Mouse (Mus musculus): Measurements from ENCODE around the gene Ap1g2. TPM values are rescaled to one million over a fixed set of nuclear protein-coding genes. Genes with fewer than 3 reads are reported as not detected.

The Ap1g2 gene
- polyA plus RNA-seq, 1 experiment from 2014 or later, result 9.8 TPM

DNA sequence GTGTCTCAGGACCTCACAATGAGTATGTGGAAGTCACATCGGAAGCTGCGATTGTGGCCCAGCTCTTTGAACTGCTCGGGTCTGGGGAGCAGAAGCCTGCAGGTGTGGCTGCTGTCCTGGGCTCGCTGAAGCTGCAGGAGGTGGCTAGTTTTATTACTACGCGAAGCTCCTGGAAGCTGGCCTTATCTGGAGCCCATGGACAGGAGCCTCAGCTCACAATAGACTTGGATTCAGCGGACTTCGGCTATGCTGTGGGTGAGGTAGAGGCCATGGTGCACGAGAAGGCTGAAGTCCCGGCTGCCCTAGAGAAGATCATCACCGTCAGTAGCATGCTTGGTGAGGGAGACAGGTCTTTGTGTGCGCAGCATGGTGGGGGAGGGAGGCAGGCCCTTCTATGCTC, 10.7 kb downstream of the Ap1g2 start:
- H3K4me3 ChIP-seq, result peak overlapping the region; percentile 56
- H3K9ac ChIP-seq, result peak overlapping the region; percentile 79
- H3K27ac ChIP-seq, result no peak overlapping the region; the same call in 1 of the 2 replicates
- H3K4me1 ChIP-seq, result peaks cover 39% of the 10 kb centered on the region
- no peaks in the 10 kb centered on the region for H3K27me3 ChIP-seq
- peaks cover 24% of the 10 kb centered on the region for H3K36me3 ChIP-seq (ENCODE audit: poor library complexity, severe bottlenecking)
- 61% methylated on average over 12 of the region's 12 CpGs for WGBS
- H3K9me3 ChIP-seq (replicated peaks), result no peaks in the 10 kb centered on the region
- peak overlapping the region; percentile 82 for H3K4me2 ChIP-seq
- ATAC-seq, result no peak

DNA sequence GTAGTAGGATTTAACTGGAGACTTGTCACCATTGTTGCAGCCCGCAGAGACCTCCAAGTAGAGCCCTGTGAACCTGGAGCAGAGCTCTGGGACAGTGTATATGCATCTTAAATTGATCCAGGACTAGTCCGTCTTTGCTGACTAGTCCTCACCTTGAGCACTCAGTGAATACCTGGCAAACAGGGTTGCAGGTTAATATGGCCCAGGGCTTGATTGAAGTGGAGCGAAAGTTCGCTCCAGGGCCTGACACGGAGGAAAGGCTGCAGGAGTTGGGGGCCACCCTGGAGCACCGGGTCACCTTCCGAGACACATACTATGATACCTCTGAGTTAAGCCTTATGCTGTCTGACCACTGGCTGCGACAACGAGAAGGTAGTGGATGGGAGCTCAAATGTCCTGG, 11.1 kb downstream of the Ap1g2 start:
- Histone ChIP-seq H3K9me3 (replicated peaks) (no peaks in the 10 kb centered on the region), H3K4me3 (peak overlapping the region; percentile 56), H3K36me3 (ENCODE audit: poor library complexity, severe bottlenecking) (peaks cover 22% of the 10 kb centered on the region), H3K4me1 (peaks cover 43% of the 10 kb centered on the region), H3K9ac (peak overlapping the region; percentile 79), H3K27me3 (no peaks in the 10 kb centered on the region), H3K4me2 (peak overlapping the region; percentile 82), H3K27ac (peak overlapping the region; percentile 86)
- WGBS, result 55% methylated on average over 9 of the region's 9 CpGs
- ATAC-seq, result no peak

- H3K4me3 ChIP-seq, result peak within 1 kb of the TSS; percentile 56
- peak; percentile 54 for ATAC-seq
- H3K4me1 ChIP-seq, result peaks cover 48% of the 10 kb centered on the region
- H3K36me3 ChIP-seq (ENCODE audit: poor library complexity, severe bottlenecking), result peaks cover 22% of the 10 kb centered on the region
- H3K27me3 ChIP-seq, result no peaks in the 10 kb centered on the region
- no peaks in the 10 kb centered on the region for H3K9me3 ChIP-seq (replicated peaks)
- WGBS, result under 1% methylated on average over 30 of the region's 30 CpGs
- H3K4me2 ChIP-seq, result peak within 1 kb of the TSS; percentile 82
- H3K27ac ChIP-seq, result peak within 1 kb of the TSS; percentile 86
- H3K9ac ChIP-seq, result peak within 1 kb of the TSS; percentile 79
Observed at GRCm38 (mm10) chr14:55094704-55095231, 11.6 kb downstream of the Ap1g2 start, which contains the start of gene Thtpa. Gene Thtpa, plus strand, starts transcription at chr14:55094784.

GRCm38 (mm10) chr14:55093927-55094326, 12.5 kb downstream of the Ap1g2 start:
- WGBS, result 45% methylated on average over 6 of the region's 6 CpGs
- H3K4me1 ChIP-seq, result peaks cover 57% of the 10 kb centered on the region
- peak overlapping the region; percentile 82 for H3K4me2 ChIP-seq
- no peaks in the 10 kb centered on the region for H3K9me3 ChIP-seq (replicated peaks)
- 0 out of 2 replicates have a peak overlapping the region, but pooled peaks have one; percentile 56 for H3K4me3 ChIP-seq
- H3K27ac ChIP-seq, result no peak overlapping the region
- H3K9ac ChIP-seq, result no peak overlapping the region
- ATAC-seq, result no peak
- H3K36me3 ChIP-seq (ENCODE audit: poor library complexity, severe bottlenecking), result peaks cover 15% of the 10 kb centered on the region
- H3K27me3 ChIP-seq, result no peaks in the 10 kb centered on the region

DNA sequence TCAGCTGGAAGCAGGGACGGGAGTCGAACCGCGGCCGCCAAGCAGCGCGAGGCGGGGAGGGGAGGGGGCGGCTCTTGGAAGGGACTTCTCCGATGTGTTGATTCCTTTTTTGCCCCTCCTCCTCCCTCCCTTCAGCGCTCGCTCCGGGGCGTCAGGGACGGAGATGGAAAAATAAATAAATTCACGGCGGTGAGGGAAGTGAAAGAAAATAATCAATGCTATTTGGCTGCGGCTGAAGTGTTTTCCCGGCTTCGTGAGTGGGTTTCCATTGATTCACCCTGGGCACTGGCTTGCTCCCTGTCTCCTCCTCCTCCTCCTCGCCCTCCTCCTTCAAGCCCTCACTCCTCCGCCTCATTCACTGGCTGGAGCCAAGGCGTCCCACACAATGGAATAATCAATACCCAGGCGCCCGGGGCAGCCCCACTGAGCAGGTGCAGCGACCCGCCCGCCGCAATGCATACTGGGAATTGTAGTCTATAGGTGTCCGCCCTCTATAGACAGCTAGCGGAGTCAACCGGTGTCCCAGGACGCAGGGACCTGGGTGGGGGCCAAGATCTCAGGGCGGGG, 14.3 kb downstream of the Ap1g2 start, which contains the start of gene Zfhx2:
Zfhx2 (minus strand) TSS at position 314 of the 567 bp plus-strand sequence.
- ATAC-seq, result peak; percentile 93
- Histone ChIP-seq H3K9me3 (replicated peaks) (no peaks in the 10 kb centered on the region), H3K4me3 (peak within 1 kb of the TSS; percentile 83), H3K27me3 (no peaks in the 10 kb centered on the region), H3K4me2 (peak within 1 kb of the TSS; percentile 84), H3K36me3 (ENCODE audit: poor library complexity, severe bottlenecking) (no peaks in the 10 kb centered on the region), H3K4me1 (peaks cover 69% of the 10 kb centered on the region), H3K9ac (peak within 1 kb of the TSS; percentile 97), H3K27ac (peak within 1 kb of the TSS; percentile 97)
- under 1% methylated on average over 33 of the region's 34 CpGs for WGBS

- H3K27me3 ChIP-seq, result no peaks in the 10 kb centered on the region
- H3K9me3 ChIP-seq (replicated peaks), result no peaks in the 10 kb centered on the region
- H3K27ac ChIP-seq, result peak overlapping the region; percentile 97
- WGBS, result 2% methylated on average over 34 of the region's 34 CpGs
- H3K36me3 ChIP-seq (ENCODE audit: poor library complexity, severe bottlenecking), result no peaks in the 10 kb centered on the region
- H3K4me3 ChIP-seq, result peak overlapping the region; percentile 83
- peak overlapping the region; percentile 97 for H3K9ac ChIP-seq
- peak overlapping the region; percentile 84 for H3K4me2 ChIP-seq
- peak; percentile 3 for ATAC-seq
- H3K4me1 ChIP-seq, result peaks cover 68% of the 10 kb centered on the region
Observed at GRCm38 (mm10) chr14:55091209-55091865, 15.1 kb downstream of the Ap1g2 start.

- no peak for ATAC-seq
- peak overlapping the region; percentile 36 for H3K27ac ChIP-seq
- no peaks in the 10 kb centered on the region for H3K36me3 ChIP-seq (ENCODE audit: poor library complexity, severe bottlenecking)
- peak overlapping the region; percentile 84 for H3K4me2 ChIP-seq
- no peaks in the 10 kb centered on the region for H3K9me3 ChIP-seq (replicated peaks)
- WGBS, result 53% methylated on average over 13 of the region's 13 CpGs
- peak overlapping the region; percentile 83 for H3K4me3 ChIP-seq
- peaks cover 71% of the 10 kb centered on the region for H3K4me1 ChIP-seq
- H3K9ac ChIP-seq, result peak overlapping the region; percentile 97
- no peaks in the 10 kb centered on the region for H3K27me3 ChIP-seq
Observed at GRCm38 (mm10) chr14:55089199-55089947, 17.0 kb downstream of the Ap1g2 start.

DNA sequence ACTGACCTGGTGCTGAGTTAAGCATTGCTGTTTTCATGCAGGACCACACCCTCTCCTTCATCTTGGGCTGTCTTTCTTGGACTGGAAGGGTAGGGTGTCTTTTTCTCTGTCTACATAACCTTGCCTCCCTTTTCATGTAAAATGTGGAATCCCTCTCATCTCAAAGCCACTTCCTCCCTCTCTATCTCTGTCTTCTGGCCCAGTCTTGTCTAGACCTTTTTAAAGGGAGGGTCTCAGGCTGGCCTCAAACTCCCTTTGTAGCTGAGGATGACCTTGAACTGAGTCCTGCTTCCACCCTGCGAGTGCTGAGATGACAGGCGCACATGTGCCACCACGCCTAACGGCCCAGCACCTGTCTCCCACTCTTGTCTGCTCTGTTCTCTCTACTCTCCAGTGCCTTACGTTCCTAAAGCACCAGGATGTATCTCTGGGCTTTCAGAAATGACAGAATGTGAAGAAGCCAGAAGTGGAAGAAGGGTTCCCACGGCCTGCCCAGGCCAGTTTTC, 20.3 kb downstream of the Ap1g2 start:
- H3K9me3 ChIP-seq (replicated peaks), result no peaks in the 10 kb centered on the region
- H3K36me3 ChIP-seq (ENCODE audit: poor library complexity, severe bottlenecking), result peaks cover 14% of the 10 kb centered on the region
- peak overlapping the region; percentile 64; the same call in 1 of the 2 replicates for H3K27ac ChIP-seq
- no peak for ATAC-seq
- no peak overlapping the region for H3K9ac ChIP-seq
- H3K27me3 ChIP-seq, result no peaks in the 10 kb centered on the region
- H3K4me3 ChIP-seq, result no peak overlapping the region
- WGBS, result 87% methylated on average over 6 of the region's 6 CpGs
- H3K4me1 ChIP-seq, result peaks cover 69% of the 10 kb centered on the region
- H3K4me2 ChIP-seq, result peak overlapping the region; percentile 24; the same call in 1 of the 2 replicates

DNA sequence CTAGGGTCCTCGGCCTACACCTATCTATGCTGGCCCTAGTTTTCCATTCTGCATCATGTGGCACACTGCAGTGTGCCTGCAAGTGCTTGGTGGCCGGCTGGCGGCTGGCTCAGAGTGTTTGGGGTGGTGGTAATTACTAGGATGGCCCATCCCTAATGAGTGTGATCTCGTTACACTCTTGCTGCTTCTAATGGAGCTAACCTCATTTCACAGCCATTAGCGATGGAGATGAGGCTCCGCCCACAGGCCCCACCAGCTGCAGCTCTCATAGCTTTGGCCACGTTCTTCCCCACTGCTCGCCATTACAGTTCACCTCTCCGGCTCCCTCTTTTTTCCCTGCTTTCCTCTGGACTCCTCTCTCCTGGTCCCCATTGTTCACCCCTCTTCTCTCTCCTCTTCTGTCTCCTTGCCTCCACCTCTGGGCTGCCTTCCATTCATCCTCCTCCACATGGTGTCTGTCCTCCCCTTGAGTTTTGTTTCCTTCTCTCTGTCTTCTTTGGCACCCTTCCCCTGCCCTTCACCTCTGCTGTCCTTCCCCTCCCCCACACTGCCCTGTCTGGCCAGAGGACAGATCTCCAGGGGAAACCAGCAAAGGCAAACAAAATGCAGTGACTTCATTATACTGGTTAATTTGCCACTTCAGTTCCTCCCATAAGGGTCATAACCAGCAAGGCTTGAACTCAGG, 20.9 kb downstream of the Ap1g2 start:
- WGBS, result 29% methylated on average over 9 of the region's 9 CpGs
- H3K4me3 ChIP-seq, result no peak overlapping the region
- no peaks in the 10 kb centered on the region for H3K9me3 ChIP-seq (replicated peaks)
- peaks cover 14% of the 10 kb centered on the region for H3K36me3 ChIP-seq (ENCODE audit: poor library complexity, severe bottlenecking)
- peak overlapping the region; percentile 64 for H3K27ac ChIP-seq
- peak; percentile 50 for ATAC-seq
- no peak overlapping the region for H3K9ac ChIP-seq
- H3K4me1 ChIP-seq, result peaks cover 68% of the 10 kb centered on the region
- H3K27me3 ChIP-seq, result no peaks in the 10 kb centered on the region
- H3K4me2 ChIP-seq, result peak overlapping the region; percentile 24

GRCm38 (mm10) chr14:55083481-55083880, 22.9 kb downstream of the Ap1g2 start:
- H3K4me1 ChIP-seq, result peaks cover 64% of the 10 kb centered on the region
- 75% methylated on average over 6 of the region's 6 CpGs for WGBS

DNA sequence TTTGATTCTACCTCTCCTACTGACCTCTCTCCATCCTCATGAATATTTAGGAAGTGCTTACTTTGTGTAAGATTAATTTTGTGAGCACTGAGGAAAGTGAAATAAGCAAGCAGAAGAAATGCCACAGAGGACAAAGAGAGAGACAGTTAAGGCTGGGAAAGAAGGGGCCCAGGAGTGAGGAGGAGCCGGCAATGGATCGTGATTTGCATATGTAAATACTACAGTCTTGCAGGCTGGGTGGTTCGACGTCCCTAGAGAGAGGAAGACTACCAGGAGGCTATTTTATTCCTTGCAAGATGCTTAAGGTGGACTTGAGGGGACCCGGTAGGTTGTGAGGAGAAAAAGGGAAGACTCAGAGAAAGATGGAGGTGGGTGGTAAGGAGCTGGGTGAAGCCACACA, 25.3 kb downstream of the Ap1g2 start:
- H3K4me3 ChIP-seq, result no peak overlapping the region
- no peaks in the 10 kb centered on the region for H3K27me3 ChIP-seq
- H3K27ac ChIP-seq, result peak overlapping the region; percentile 36; the same call in 1 of the 2 replicates
- H3K4me1 ChIP-seq, result peaks cover 66% of the 10 kb centered on the region
- no peak overlapping the region for H3K4me2 ChIP-seq
- 35% methylated on average over 5 of the region's 5 CpGs for WGBS
- no peaks in the 10 kb centered on the region for H3K9me3 ChIP-seq (replicated peaks)
- peaks cover 17% of the 10 kb centered on the region for H3K36me3 ChIP-seq (ENCODE audit: poor library complexity, severe bottlenecking)
- ATAC-seq, result no peak
- H3K9ac ChIP-seq, result peak overlapping the region; percentile 16; the same call in 1 of the 2 replicates

More at GRCm38 (mm10) chr14:55083481-55083880, 22.9 kb downstream of the Ap1g2 start:
- Histone ChIP-seq H3K9me3 (replicated peaks) (no peaks in the 10 kb centered on the region), H3K27me3 (no peaks in the 10 kb centered on the region), H3K4me2 (no peak overlapping the region), H3K36me3 (ENCODE audit: poor library complexity, severe bottlenecking) (peaks cover 17% of the 10 kb centered on the region), H3K27ac (no peak overlapping the region), H3K9ac (no peak overlapping the region), H3K4me3 (no peak overlapping the region)
- no peak for ATAC-seq
